Mouse (Mus musculus): ENCODE results near the gene Stk25. TPM values are rescaled to one million over a fixed set of nuclear protein-coding genes. Genes with fewer than 3 reads are reported as not detected.
A peak's percentile ranks its signal among the peaks of the same experiment; 100 is the strongest.

Stk25 gene
- polyA plus RNA-seq, 1 experiment from 2014 or later, result 176 TPM

DNA sequence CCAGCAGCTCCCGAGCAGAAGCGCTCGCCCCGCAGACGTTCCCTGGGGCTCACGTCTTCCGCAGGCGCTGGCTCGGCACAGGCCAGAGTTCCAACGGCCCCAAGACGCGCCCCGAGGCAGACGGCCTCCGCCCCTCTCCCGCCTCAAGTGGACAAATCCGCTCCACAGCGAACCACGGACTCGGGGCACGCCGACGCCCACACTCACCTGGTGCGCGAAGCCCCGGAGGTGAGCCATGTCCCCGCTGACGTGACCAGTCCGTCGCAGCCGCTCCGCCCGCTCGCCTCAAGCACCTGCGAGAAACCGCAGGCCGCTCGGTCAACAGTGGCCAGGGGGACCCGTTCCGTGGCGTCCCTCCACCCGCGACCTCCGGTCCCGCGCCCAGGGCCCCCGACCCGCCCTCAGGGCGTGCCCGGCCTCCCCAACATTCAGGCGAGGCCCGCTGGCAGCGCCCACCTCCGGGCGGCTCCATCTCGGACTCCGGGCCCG, 23.3 kb downstream of the Stk25 start:
- Histone ChIP-seq H3K27me3 (no peaks in the 10 kb centered on the region), H3K4me3 (peak overlapping the region; percentile 96), H3K9ac (peak overlapping the region; percentile 99), H3K27ac (peak overlapping the region; percentile 91), H3K36me3 (peaks cover 14% of the 10 kb centered on the region; the same call in 1 of the 2 replicates), H3K9me3 (no peaks in the 10 kb centered on the region), H3K4me1 (peaks cover 21% of the 10 kb centered on the region), H3K4me2 (peak overlapping the region; percentile 82)
- under 1% methylated on average over 58 of the region's 58 CpGs for WGBS
- 0 out of 2 replicates have a peak, but pooled peaks have one; percentile 11 for ATAC-seq (ENCODE audit: insufficient number of reproducible peaks, low FRiP score, low TSS enrichment, low read depth)

DNA sequence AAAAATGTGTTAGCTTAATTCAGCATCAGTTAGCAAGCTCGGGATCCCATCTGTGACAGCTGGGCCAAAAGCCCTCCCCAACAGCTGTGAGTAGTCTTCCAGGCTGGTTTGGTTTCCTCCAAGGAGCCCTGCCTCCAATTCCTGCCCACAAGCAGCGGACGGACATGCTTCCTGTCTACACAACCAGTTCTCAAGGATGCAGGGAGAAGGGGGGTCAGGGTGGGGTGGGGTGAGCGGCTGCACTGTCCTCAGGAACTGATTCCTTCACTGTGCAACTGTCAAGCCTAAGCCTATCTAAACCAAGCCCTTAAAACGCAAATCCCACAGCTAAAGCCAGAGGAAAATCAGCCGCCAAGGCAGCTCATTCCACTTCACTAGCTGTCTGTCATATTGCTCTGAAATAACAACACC, 24.0 kb downstream of the Stk25 start:
- Histone ChIP-seq H3K4me1 (peaks cover 21% of the 10 kb centered on the region), H3K4me3 (peak overlapping the region; percentile 96), H3K9me3 (no peaks in the 10 kb centered on the region), H3K9ac (peak overlapping the region; percentile 99), H3K27ac (peak overlapping the region; percentile 91), H3K4me2 (peak overlapping the region; percentile 82), H3K27me3 (no peaks in the 10 kb centered on the region), H3K36me3 (peaks cover 14% of the 10 kb centered on the region; the same call in 1 of the 2 replicates)
- 2% methylated on average over 6 of the region's 6 CpGs for WGBS
- no peak for ATAC-seq (ENCODE audit: insufficient number of reproducible peaks, low FRiP score, low TSS enrichment, low read depth)

GRCm38 (mm10) chr1:93632723-93633122, 25.7 kb downstream of the Stk25 start:
- ATAC-seq (ENCODE audit: insufficient number of reproducible peaks, low FRiP score, low TSS enrichment, low read depth), result no peak
- Histone ChIP-seq H3K36me3 (peaks cover 30% of the 10 kb centered on the region), H3K4me1 (peaks cover 21% of the 10 kb centered on the region), H3K27me3 (no peaks in the 10 kb centered on the region), H3K9me3 (no peaks in the 10 kb centered on the region), H3K9ac (no peak overlapping the region), H3K4me3 (no peak overlapping the region), H3K27ac (no peak overlapping the region), H3K4me2 (no peak overlapping the region)
- WGBS, result 92% methylated on average over 3 of the region's 3 CpGs

- Histone ChIP-seq H3K4me1 (peaks cover 16% of the 10 kb centered on the region), H3K4me3 (no peak overlapping the region), H3K36me3 (peaks cover 49% of the 10 kb centered on the region), H3K9me3 (no peaks in the 10 kb centered on the region), H3K27ac (no peak overlapping the region), H3K27me3 (no peaks in the 10 kb centered on the region), H3K4me2 (no peak overlapping the region), H3K9ac (no peak overlapping the region)
- no peak for ATAC-seq (ENCODE audit: insufficient number of reproducible peaks, low FRiP score, low TSS enrichment, low read depth)
- WGBS, result 83% methylated on average over 3 of the region's 3 CpGs
Measured at GRCm38 (mm10) chr1:93630796-93631195, 27.7 kb downstream of the Stk25 start.

DNA sequence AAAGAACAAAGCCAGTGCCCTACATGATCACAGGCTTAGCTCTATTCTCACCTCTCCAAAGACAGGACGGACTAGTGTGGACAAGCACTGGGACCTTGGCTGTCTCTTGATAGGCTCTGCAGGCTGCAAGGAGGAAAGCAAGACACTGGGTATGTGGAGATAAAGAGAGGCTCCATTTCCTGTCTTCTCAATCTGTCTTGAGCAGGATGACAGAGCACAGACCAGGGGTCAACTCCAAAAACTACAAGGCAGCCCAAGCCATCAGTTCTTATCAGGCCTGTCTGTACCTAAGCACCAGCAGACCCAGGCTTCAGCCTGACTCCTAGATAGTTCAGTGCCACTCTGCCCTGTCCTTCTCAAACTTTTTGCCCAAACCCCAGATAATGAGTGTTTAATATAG, 34.0 kb downstream of the Stk25 start:
- ATAC-seq (ENCODE audit: insufficient number of reproducible peaks, low FRiP score, low TSS enrichment, low read depth), result no peak
- H3K9ac ChIP-seq, result no peak overlapping the region
- WGBS, result 81% methylated on average over 1 of the region's 1 CpGs
- no peak overlapping the region for H3K27ac ChIP-seq
- H3K9me3 ChIP-seq, result no peaks in the 10 kb centered on the region
- H3K4me3 ChIP-seq, result no peak overlapping the region
- no peaks in the 10 kb centered on the region for H3K4me1 ChIP-seq
- no peak overlapping the region for H3K4me2 ChIP-seq
- H3K27me3 ChIP-seq, result no peaks in the 10 kb centered on the region
- H3K36me3 ChIP-seq, result peaks cover 90% of the 10 kb centered on the region

- 65% methylated on average over 5 of the region's 5 CpGs for WGBS
- ATAC-seq (ENCODE audit: insufficient number of reproducible peaks, low FRiP score, low TSS enrichment, low read depth), result no peak
- peaks cover 44% of the 10 kb centered on the region for H3K36me3 ChIP-seq
Measured at GRCm38 (mm10) chr1:93618948-93619347, 39.5 kb downstream of the Stk25 start.

GRCm38 (mm10) chr1:93618059-93618748, 40.3 kb downstream of the Stk25 start:
- H3K4me2 ChIP-seq, result no peak overlapping the region
- H3K36me3 ChIP-seq, result peaks cover 38% of the 10 kb centered on the region
- no peak for ATAC-seq (ENCODE audit: insufficient number of reproducible peaks, low FRiP score, low TSS enrichment, low read depth)
- H3K4me3 ChIP-seq, result no peak overlapping the region
- 40% methylated on average over 4 of the region's 4 CpGs for WGBS
- peaks cover 8% of the 10 kb centered on the region for H3K4me1 ChIP-seq
- H3K9me3 ChIP-seq, result no peaks in the 10 kb centered on the region
- H3K9ac ChIP-seq, result no peak overlapping the region
- H3K27ac ChIP-seq, result no peak overlapping the region
- H3K27me3 ChIP-seq, result no peaks in the 10 kb centered on the region

More at GRCm38 (mm10) chr1:93618948-93619347, 39.5 kb downstream of the Stk25 start:
- no peaks in the 10 kb centered on the region for H3K27me3 ChIP-seq
- no peak overlapping the region for H3K27ac ChIP-seq
- no peak overlapping the region for H3K4me3 ChIP-seq
- H3K4me1 ChIP-seq, result peaks cover 8% of the 10 kb centered on the region
- no peaks in the 10 kb centered on the region for H3K9me3 ChIP-seq
- H3K9ac ChIP-seq, result no peak overlapping the region
- no peak overlapping the region for H3K4me2 ChIP-seq

DNA sequence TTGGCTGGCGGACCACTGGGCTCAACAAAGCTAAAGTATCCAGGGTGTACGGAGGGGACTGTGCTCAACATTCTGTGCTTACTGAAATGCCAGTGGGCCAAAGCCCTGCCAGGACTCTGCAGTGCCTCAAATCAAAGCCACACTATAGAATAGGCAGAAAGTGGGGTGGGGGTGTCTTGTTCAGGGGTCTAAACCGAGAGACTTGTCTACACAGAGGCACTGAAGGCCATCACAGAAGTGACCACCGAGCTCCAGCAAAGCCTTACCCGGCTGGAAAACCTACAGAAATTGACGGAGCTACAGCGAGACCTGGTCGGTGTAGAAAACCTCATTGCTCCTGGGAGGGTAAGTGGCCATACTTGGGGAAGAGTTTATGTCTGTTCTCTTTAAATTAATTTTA, 48.7 kb downstream of the Stk25 start:
- Histone ChIP-seq H3K4me3 (no peak overlapping the region), H3K4me1 (no peaks in the 10 kb centered on the region), H3K9ac (no peak overlapping the region), H3K4me2 (no peak overlapping the region), H3K27me3 (no peaks in the 10 kb centered on the region), H3K36me3 (0 out of 2 replicates have a peak, but pooled peaks cover 17% of the 10 kb centered on the region), H3K27ac (no peak overlapping the region), H3K9me3 (no peaks in the 10 kb centered on the region)
- ATAC-seq (ENCODE audit: insufficient number of reproducible peaks, low FRiP score, low TSS enrichment, low read depth), result no peak
- 90% methylated on average over 8 of the region's 8 CpGs for WGBS

DNA sequence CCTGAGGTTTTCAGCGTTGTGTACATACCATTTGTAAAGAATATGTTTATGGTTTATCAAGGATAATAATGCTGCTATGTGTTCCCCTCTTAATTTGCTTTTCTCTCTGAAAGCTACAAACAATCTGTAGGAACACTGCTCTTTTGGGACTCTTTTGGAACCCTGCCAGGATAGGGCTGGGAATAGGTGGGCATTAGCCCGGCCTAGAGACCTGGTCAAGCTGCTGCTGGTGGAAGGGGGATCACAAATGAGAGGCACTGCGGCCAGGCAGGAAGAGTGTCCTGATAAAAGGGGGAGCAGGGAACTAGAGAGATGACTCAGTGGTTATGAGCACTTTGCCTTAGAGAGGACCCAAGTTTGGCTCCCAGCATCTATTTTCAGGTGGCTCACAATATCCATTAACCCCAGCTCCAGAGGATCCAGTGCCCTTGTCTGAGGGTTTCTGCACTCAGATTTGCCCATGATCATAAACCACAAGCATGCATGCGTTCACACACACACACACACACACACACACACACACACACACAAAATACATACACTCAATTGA, 49.7 kb downstream of the Stk25 start:
- no peak for ATAC-seq (ENCODE audit: insufficient number of reproducible peaks, low FRiP score, low TSS enrichment, low read depth)
- Histone ChIP-seq H3K4me2 (no peak overlapping the region), H3K27ac (no peak overlapping the region), H3K27me3 (no peaks in the 10 kb centered on the region), H3K4me1 (no peaks in the 10 kb centered on the region), H3K9me3 (no peaks in the 10 kb centered on the region), H3K4me3 (no peak overlapping the region), H3K9ac (no peak overlapping the region), H3K36me3 (0 out of 2 replicates have a peak, but pooled peaks cover 17% of the 10 kb centered on the region)
- WGBS, result 69% methylated on average over 4 of the region's 4 CpGs

DNA sequence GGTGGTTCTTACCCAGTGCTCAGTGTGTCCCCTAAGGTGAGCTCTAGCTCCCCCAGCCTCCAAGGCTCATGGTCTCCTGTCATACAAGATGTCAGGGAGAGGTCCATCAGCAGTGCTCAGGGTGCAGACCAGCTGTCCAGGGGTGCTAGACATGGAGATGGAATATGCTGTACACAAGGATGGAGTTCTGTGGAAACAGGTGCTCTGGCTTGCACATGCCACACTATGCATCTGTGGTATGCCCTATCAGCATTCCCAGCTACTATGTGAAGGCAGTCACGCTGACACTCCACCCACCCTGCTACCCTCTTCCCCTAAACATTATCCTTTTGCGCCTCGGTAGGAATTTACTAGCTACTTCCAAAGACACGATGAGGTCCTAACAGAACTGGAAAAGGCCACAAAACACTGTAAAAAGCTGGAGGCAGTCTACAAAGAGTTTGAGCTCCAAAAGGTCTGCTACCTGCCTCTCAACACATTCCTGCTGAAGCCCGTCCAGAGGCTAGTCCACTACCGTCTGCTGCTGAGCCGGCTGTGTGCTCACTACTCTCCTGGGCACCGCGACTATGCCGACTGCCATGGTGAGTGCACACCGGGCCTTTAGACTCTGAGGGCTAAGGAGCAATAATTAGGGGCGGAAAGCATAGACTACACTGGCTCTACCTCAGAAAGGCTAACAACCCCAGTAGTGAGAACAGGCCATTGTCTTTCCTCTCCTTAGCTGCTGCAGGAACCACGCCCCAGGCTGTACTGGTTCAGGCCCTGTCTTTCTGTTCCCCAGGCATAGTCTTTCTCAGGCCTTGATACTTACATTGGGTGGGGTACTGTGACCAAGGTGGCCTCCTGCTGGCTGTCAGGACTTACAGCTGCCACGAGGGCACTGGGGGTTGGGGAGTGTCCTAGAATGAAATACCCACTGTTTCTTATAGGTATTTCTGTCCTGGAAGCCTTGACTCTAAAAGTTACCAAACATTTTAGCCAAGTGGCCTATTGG, 51.1 kb downstream of the Stk25 start:
- Histone ChIP-seq H3K4me1 (no peaks in the 10 kb centered on the region), H3K4me3 (no peak overlapping the region), H3K9ac (no peak overlapping the region), H3K4me2 (no peak overlapping the region), H3K36me3 (0 out of 2 replicates have a peak, but pooled peaks cover 8% of the 10 kb centered on the region), H3K9me3 (no peaks in the 10 kb centered on the region), H3K27ac (no peak overlapping the region), H3K27me3 (no peaks in the 10 kb centered on the region)
- WGBS, result 78% methylated on average over 14 of the region's 14 CpGs
- ATAC-seq (ENCODE audit: insufficient number of reproducible peaks, low FRiP score, low TSS enrichment, low read depth), result no peak

DNA sequence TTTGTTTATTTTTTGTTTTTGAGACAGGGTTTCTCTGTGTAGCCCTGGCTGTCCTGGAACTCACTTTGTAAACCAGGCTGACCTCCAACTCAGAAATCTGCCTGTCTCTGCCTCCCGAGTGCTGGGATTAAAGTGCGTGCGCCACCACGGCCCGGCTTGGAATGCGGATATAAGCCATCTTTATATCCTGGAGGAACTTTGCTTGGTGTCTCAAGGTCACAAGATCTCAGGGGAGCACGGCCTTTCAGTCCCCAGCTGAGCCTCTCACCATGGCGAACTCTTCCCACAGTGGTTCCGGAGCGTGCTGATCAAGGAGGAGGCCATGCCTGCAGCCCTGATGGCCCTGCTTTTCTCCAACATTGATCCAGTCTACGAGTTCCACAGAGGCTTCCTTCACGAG, 54.5 kb downstream of the Stk25 start:
- no peaks in the 10 kb centered on the region for H3K27me3 ChIP-seq
- 0 out of 2 replicates have a peak, but pooled peaks cover 7% of the 10 kb centered on the region for H3K36me3 ChIP-seq
- no peak overlapping the region for H3K27ac ChIP-seq
- no peak overlapping the region for H3K4me3 ChIP-seq
- no peaks in the 10 kb centered on the region for H3K9me3 ChIP-seq
- ATAC-seq (ENCODE audit: insufficient number of reproducible peaks, low FRiP score, low TSS enrichment, low read depth), result no peak
- H3K4me2 ChIP-seq, result no peak overlapping the region
- no peak overlapping the region for H3K9ac ChIP-seq
- H3K4me1 ChIP-seq, result peaks cover 2% of the 10 kb centered on the region; the same call in 1 of the 2 replicates
- WGBS, result 96% methylated on average over 12 of the region's 12 CpGs
